Mouse (Mus musculus) lung, postnatal 0 days (tissue): Measurements from ENCODE around the gene Fam8a1.

Experiments
- CTCF ChIP-seq: IDR thresholded peaks from 2 replicates; pipeline ENCODE4 v1.5.1; 2016; ENCODE audit warnings: antibody characterized with exemption, mild to moderate bottlenecking
- EP300 ChIP-seq: IDR thresholded peaks from 2 replicates; pipeline ENCODE4 v1.6.1; 2016; ENCODE audit warnings: antibody characterized with exemption, mild to moderate bottlenecking, control low read depth

- no peak for TF ChIP-seq CTCF
- peak; percentile 82 for TF ChIP-seq EP300
These were observed 26.1 kb downstream of the Fam8a1 start for GRCm38 (mm10) chr13:46695296-46695908.
